Mouse (Mus musculus) adrenal gland, adult (tissue): ENCODE data around the gene Oca2.

ENCODE experiments used
- DNase-seq, 2 experiments: peaks; one replicate each; pipeline ENCODE4 v3.0.0; 2022 to 2023; ENCODE audit warnings: low spot score in 1 of 2; ENCODE audit not compliant: inconsistent age in 2 of 2

Oca2 gene

DNA sequence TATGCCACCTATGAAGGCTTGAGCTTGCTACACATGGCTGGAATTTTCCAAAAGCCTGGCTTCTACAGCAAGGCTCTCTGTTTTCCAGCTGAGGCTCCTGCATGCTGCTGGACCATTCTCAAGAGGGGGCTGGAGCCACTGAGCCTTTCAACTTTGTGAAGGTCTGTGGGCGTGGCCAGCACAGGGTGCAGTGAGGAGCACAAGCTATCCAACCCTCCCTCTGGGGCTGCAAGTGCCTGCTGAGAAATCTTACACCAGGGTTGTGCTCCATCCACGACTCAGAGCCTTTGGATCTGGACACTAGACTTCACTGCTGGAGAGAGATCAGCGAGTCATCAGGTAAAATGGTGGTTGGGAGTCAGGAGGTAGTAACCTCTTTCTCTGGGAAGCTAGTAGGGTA lies at the start of gene Oca2:
Gene Oca2, plus strand, starts transcription at position 218 of the 400 bp plus-strand sequence.
- DNase-seq: peak; percentile 36 to 65

GRCm38 (mm10) chr7:56191041-56191440 lies 48.5 kb upstream of the Oca2 start:
- peak; percentile 65 to 70 for DNase-seq

DNA sequence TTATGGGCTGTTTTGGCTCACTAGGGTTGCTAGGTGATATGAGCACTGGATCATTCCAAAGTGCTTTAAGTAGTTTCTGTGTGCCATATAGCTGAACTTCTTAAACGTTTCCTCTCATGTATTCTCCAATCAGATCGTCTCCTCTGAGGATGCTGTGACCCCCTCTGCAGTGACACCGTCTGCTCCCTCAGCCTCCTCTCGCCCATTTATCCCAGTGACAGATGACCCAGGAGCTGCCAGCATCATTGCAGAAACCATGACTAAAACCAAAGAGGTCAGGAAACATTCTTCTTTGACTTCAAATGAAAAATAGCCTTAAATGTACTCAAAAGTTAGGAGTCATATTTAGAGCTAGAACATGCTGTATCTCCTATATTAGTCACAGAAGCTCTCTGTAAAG lies 47.9 kb upstream of the Oca2 start:
- DNase-seq: peak; percentile 68 to 76

GRCm38 (mm10) chr7:56201483-56202218 lies 37.9 kb upstream of the Oca2 start:
- no peak for DNase-seq

- no peak for DNase-seq
Observed at GRCm38 (mm10) chr7:56202843-56203242, 36.7 kb upstream of the Oca2 start.

- no peak for DNase-seq
Observed at GRCm38 (mm10) chr7:56203286-56203685, 36.3 kb upstream of the Oca2 start.

DNA sequence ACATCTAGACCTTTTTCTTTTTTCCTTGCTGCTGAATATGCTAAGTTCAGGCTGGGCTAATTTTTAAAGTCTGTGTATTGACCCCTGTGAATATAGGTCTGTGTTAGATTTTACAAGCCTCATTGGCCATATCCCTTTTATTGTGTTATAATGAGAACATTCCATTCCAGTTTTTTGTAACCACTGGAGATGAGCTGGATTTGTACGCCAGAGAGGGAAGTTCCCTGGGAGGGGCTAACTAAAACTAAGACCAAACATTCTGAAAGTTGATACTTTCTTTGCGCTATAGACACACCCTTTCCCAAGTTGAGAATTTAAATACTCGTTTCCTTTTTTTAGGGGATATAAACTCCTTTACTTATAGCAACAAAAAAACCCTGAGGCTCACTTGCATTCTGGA lies 34.7 kb upstream of the Oca2 start:
- DNase-seq: no peak

DNA sequence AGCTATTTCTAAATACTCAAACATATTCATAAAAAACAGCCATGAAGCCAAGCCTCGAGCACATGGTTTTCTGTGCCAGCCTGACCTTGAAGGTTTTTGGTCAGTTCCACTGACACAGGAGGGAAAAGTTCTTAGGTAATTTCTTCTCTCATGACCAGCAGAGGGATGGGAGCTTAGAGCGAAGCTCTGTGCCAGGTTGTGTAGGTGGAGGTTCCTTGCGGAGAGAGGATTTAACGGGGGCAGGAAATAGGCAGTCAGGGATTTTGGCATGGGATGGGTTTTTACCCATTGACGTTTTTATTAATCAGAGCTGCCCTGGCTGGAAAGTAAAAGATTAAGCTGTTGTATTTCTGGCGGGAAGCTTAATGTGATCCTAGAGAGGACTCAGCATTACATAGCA lies 18.7 kb upstream of the Oca2 start:
- DNase-seq: no peak

DNA sequence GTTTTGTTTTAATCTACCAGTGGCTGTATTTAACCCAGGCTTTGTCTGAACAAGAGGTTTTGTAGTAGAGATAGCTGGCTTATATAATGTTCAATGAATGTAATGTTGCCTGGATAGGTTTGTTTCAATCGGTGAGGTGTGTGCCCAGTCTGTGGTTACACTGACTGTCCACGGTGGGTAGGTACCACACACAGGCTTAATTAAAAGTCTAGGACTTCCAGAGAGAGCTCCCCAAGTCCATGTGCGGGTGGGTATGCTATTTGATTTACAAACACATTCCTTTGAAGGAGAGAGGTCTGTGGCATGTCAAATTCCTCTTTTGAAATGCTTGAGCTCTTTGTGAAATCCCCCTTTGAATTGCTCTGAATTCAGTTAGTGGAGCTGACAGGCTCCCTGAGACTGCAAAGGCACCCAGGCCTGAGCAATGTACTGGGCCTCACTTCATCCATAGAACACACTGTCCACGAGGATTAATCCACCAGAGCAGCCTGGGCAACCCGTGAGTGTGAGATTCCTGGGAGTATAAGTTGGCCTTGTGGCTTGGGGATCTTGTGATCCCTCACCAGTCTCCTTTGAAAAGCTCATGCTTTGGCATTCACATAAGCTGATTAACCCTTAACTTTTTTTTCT lies 3.7 kb upstream of the Oca2 start:
- DNase-seq: no peak

DNA sequence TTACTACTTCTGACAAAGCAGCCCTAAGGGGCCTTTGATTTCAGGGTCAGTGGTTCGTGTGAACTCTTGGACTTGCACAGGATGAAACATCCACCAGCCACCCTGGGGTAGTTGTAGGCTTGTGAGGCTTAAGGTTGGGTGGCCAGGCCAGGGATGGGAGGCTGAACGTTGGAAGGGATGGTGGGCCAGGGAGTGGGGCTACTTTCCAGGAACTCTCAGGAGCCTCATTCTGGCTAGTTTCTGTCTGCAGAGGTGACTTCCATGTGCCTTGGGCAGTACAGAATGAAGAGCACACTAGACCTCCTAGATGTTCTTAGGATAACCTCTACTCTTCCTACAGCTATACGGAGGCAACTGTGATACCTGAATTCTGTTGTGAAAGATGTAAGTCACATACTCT lies 2.9 kb upstream of the Oca2 start:
- no peak for DNase-seq

DNA sequence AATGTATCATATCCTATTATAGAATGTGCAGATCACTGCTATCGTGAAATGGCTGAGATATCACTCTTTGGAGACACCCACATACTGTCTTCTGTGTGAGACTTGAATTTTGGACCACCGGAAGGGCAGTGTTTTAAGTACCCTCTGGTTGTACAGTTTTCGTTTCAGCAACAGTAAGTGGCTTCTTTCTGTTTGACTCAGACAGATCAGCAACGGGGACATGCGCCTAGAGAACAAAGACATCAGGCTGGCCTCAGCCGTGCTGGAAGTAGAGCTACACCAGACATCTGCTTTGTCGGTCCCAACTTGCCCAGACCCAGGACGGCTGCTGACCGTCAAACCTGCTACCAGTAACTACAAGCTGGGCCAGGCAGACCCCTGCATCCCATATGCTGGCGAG lies 15.0 kb downstream of the Oca2 start:
- no peak for DNase-seq

GRCm38 (mm10) chr7:56257875-56258441 lies 18.4 kb downstream of the Oca2 start:
- DNase-seq: no peak

DNA sequence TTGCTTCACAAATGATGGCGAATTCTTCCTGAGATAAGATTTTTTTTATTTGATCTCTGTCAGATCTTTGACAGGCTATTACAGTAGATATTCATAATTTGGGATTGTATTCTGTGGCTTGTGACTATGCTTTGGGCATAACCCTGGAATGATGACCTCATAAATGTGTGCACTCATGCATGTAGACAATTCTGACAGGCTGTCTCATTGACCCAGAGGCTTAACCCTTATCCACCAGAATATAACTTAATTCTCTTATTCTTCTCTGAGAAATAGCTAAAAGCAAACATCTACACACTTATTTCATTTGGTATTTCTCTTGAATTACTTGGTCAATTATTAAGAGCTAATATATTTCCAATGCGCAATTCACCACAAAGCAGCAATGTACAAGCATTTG lies 37.9 kb downstream of the Oca2 start:
- DNase-seq: no peak

DNA sequence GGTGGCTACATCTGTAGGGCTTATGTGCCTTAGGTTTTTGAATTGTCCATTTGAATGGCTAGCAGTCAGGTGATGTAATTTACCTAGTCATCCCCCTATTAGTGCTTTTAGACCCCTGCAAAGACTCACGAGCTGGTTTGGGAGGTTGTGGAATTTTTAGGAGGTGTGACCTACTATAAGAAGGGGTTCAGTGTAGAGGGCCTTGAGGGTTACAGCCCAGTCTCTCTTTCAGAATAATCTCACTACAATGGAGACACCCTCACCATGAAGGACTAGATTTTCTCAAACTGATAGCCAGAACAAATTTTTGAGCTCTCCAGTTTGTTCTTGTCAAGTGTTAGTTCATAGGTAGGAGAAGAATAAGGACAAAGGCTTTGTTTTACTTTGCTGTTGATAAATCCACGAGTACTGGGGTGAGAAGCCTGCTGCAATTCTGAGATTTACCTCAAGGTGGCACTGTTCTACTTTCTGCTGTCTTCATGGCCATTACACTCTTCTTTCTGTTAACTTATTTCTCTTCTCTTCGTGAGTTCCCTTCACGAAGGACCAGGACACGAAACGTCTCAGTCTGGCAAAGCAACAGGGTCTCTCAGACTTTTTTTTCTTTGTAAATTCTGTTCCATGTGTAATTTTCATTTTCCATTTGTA lies 52.0 kb downstream of the Oca2 start:
- DNase-seq: peak; percentile 40 to 84

GRCm38 (mm10) chr7:56304408-56304807 lies 64.8 kb downstream of the Oca2 start:
- DNase-seq: no peak

GRCm38 (mm10) chr7:56314358-56314757 lies 74.8 kb downstream of the Oca2 start:
- DNase-seq: no peak

DNA sequence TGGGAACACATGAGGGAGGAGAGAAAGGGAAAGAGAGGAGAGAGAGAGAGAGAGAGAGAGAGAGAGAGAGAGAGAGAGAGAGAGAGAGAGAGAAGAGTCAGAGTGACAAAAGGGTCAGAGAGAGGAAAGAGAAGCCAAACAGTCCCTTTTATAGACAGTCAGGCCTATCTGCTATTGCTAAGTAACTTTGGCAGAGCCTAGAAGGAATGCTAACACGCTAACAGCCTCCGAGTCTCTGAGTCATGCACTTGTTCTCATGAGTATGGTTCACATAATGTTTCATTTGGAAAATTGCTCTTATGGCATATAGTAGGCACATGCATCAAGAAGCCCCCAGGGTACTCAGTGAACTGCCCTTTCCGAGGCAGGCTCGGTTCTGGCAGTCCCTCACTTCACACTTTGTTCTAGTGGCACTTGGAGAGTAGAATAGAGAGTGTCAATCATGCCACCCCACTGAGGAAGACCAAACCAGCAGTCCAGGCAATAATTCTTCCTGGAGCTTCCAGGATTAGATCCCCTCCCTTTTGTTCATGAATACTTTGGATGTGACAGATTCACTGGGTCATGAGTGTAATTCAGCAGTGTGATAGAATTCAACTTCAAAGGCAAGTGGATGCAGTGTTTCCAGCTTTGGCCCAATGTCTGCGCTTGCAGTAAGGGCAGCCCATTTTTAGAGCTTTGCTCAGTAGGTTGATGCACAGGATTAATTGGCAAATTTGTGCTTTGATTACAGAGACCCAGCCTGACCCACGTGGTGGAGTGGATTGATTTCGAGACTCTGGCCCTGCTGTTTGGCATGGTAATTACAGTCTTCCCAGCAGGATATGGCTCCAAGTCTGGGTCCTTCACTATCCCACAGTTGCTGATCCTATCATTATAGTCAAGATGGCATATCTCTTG lies 76.3 kb downstream of the Oca2 start:
- no peak for DNase-seq

GRCm38 (mm10) chr7:56327738-56328137 lies 88.2 kb downstream of the Oca2 start:
- peak in 1 of 2 experiments; percentile 20 for DNase-seq

DNA sequence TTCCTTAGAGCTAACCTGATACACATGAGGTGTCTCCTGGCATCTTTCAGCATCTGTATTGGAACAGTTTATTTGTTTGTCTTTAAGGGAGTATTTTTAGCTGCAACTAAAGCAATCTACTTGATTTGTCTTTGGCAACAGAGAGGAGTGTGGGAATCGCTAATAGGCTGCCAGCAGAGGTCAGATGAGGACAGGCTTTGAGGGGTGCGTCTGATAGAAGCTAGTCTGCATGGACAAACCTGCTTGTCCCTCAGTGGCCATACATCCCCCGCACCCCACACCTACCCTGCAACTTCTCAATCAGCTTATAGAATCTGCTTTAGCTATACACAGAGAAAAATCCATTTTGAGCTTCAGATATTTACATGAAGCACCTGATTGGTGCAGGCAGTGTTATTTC lies 109.0 kb downstream of the Oca2 start:
- DNase-seq: peak in 1 of 2 experiments; percentile 35

- DNase-seq: no peak
Observed at GRCm38 (mm10) chr7:56356658-56357342, 117.2 kb downstream of the Oca2 start.
